Mouse (Mus musculus) liver, postnatal 0 days (tissue): Measurements from ENCODE around the gene Txnrd1. TPM values are rescaled to one million over a fixed set of nuclear protein-coding genes. Genes with fewer than 3 reads are reported as not detected.
A peak's percentile ranks its signal among the peaks of the same experiment; 100 is the strongest.

Experiments used
- ATAC-seq: fragments of 200-750 bp; cut with Nextera tagmentation; 2 replicates; pipeline ENCODE4 v1.8.0; 2017; ENCODE audit warnings: mild to moderate bottlenecking, moderate library complexity
- DNase-seq: peaks from one replicate; pipeline ENCODE4 v3.0.0-alpha.2; 2016
- H3K27ac ChIP-seq: fragments of 300-500 bp; sonication (generic); 2 replicates; pipeline ENCODE4 v1.5.1; 2014; ENCODE audit warnings: antibody characterized with exemption, moderate library complexity, mild to moderate bottlenecking, low read depth
- H3K27me3 ChIP-seq: fragments of 300-500 bp; sonication (generic); 2 replicates; pipeline ENCODE4 v1.6.1; 2014; ENCODE audit warnings: low read length, control low read depth, mixed read lengths; ENCODE audit not compliant: insufficient read depth
- H3K36me3 ChIP-seq: fragments of 300-500 bp; sonication (generic); replicated peaks from 2 replicates; pipeline ENCODE4 v1.6.1; 2014; ENCODE audit warnings: mild to moderate bottlenecking, control low read depth, low read length, moderate library complexity, mixed read lengths; ENCODE audit not compliant: insufficient read depth
- H3K4me1 ChIP-seq: fragments of 300-500 bp; sonication (generic); 2 replicates; pipeline ENCODE4 v1.6.1; 2014; ENCODE audit warnings: antibody characterized with exemption, mild to moderate bottlenecking, control low read depth; ENCODE audit not compliant: insufficient read depth
- H3K4me2 ChIP-seq: fragments of 300-500 bp; sonication (generic); 2 replicates; pipeline ENCODE4 v1.6.1; 2014; ENCODE audit warnings: low read depth, mild to moderate bottlenecking, low read length, moderate library complexity, mixed read lengths
- H3K4me3 ChIP-seq: fragments of 300-500 bp; sonication (generic); 2 replicates; pipeline ENCODE4 v1.5.1; 2014; ENCODE audit warnings: low read depth, low read length
- H3K9ac ChIP-seq: fragments of 300-500 bp; sonication (generic); replicated peaks from 2 replicates; pipeline ENCODE4 v1.6.1; 2014; ENCODE audit warnings: mild to moderate bottlenecking, moderate library complexity
- H3K9me3 ChIP-seq: fragments of 300-500 bp; sonication (generic); 2 replicates; pipeline ENCODE4 v1.6.1; 2016; ENCODE audit warnings: mild to moderate bottlenecking, control low read depth, low read length, mixed read lengths
- CTCF ChIP-seq: sonication (generic); IDR thresholded peaks from 2 replicates; pipeline ENCODE4 v1.5.1; 2016; ENCODE audit warnings: antibody characterized with exemption, low read depth
- EP300 ChIP-seq: IDR thresholded peaks from 2 replicates; pipeline ENCODE4 v1.6.1; 2016; ENCODE audit warnings: antibody characterized with exemption, low read depth, mild to moderate bottlenecking
- WGBS: fragments of 180-500 bp; shearing (Covaris S2); extraction: QIAGEN DNeasy Blood & Tissue Kit; methylation state at CpG from one replicate; pipeline ENCODE4 v1.1.7; 2014; ENCODE audit not compliant: insufficient replicate concordance; 5-methylcytosine and 5-hydroxymethylcytosine counted together
- polyA plus RNA-seq: library from polyadenylated mRNA; unstranded; fragments of >200 nt; fragmentation: Nextera tagmentation; extraction: Ambion mirVana; gene quantifications from 2 replicates; pipeline ENCODE4 v1.2.1, GENCODE M21; 2015

The Txnrd1 gene
- polyA plus RNA-seq, 1 experiment from 2014 or later: 28.1 TPM

DNA sequence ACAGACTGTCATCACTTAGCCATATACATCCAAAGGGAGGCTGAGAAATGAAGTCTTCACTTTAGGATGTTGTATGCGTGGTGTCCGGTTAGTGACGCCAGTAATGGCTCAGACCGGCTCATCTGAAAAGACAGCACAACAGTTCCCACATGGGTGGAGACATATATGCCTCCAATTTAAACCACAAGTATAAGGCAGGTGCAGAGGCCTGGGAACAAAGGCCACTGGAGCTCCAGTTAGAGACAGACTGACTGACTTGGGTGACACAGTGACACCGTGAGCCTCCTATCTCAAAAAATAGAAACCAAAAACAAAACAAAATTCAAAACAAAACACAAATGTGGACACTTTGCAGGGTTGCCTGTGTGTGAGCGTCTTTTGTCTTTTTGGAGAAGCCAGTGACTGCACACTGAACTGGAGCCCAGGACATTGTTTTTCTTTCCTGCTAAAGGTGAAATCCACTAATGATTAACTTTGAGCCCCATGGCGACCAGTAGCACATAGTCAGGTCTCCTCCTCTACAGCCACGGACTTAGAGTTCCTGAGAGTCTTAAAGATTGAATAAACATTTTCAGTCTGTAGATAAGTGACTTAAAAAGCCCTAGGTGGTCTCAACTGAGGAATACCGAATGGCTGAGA is 14.2 kb downstream of the Txnrd1 start:
- no peak overlapping the region for H3K4me3 ChIP-seq
- ATAC-seq (peak; percentile 48; the same call in 1 of the 2 replicates), DNase-seq (no peak)
- H3K27me3 ChIP-seq: no peaks in the 10 kb centered on the region
- H3K4me2 ChIP-seq: no peak overlapping the region
- peak overlapping the region; percentile 63; the same call in 1 of the 2 replicates for H3K27ac ChIP-seq
- H3K9me3 ChIP-seq: no peaks in the 10 kb centered on the region
- TF ChIP-seq EP300 (no peak), CTCF (no peak)
- H3K4me1 ChIP-seq: no peaks in the 10 kb centered on the region
- 62% methylated on average over 9 of the region's 9 CpGs for WGBS
- H3K9ac ChIP-seq: no peak overlapping the region
- no peaks in the 10 kb centered on the region for H3K36me3 ChIP-seq

DNA sequence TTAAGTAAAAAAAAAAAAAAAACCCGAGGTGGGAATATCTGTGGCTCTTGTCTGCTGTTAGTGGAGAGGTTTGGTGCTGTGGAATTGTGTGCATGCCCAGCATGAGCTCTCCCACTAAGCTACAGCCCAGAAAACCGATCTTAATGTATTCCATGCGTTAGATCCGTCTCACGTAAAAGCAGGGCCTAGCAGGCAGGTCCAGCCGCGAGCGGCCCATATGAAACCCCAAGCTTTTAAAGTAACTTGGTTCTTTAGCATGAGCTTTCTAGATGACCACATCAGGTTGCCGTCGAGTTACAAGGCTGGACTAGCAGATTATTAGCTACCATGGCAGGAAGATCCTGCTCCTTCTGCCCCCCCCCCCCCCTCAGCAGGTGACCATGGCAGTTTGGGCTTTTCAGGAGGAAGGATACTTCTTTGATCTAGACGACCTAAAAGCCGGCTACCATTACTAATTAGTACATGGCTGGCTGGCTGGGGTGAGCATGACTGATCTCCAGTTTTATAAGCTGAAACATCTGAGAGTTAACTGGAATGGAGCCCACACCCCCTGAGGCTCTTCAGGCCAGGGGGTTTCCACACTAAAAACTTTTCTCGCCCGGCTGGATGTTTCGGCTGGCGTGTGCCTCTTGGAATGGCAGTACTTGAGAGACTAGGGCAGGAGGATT is 16.1 kb downstream of the Txnrd1 start:
- no peaks in the 10 kb centered on the region for H3K36me3 ChIP-seq
- no peaks in the 10 kb centered on the region for H3K27me3 ChIP-seq
- no peak overlapping the region for H3K27ac ChIP-seq
- ATAC-seq (no peak), DNase-seq (no peak)
- WGBS: 81% methylated on average over 16 of the region's 16 CpGs
- no peak overlapping the region for H3K4me2 ChIP-seq
- H3K9me3 ChIP-seq: no peaks in the 10 kb centered on the region
- TF ChIP-seq EP300 (no peak), CTCF (no peak)
- H3K4me3 ChIP-seq: no peak overlapping the region
- H3K4me1 ChIP-seq: no peaks in the 10 kb centered on the region
- no peak overlapping the region for H3K9ac ChIP-seq

DNA sequence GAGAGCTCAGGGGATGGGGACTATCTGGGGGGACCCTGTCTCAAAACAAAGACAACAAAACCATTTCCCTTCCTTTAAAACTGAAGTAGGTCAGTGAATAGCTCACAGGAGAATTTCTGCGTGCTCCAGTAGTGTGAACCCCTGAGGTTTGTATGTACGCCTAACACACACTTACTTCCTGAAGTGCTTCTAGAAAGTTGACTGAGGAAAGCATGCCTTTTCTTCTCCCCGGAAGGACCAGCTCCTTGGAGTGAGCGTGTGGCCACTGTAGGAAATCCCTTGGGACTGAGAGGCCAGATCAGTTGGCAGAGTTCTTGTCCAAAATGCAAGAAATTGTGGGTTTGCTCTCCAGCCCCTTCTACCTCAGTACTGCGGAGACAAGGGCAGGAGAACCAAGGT is 16.6 kb downstream of the Txnrd1 start:
- no peak overlapping the region for H3K4me2 ChIP-seq
- ATAC-seq (no peak), DNase-seq (no peak)
- H3K36me3 ChIP-seq: no peaks in the 10 kb centered on the region
- no peaks in the 10 kb centered on the region for H3K27me3 ChIP-seq
- no peak overlapping the region for H3K27ac ChIP-seq
- TF ChIP-seq EP300 (no peak), CTCF (no peak)
- no peaks in the 10 kb centered on the region for H3K4me1 ChIP-seq
- no peak overlapping the region for H3K9ac ChIP-seq
- no peaks in the 10 kb centered on the region for H3K9me3 ChIP-seq
- 80% methylated on average over 5 of the region's 5 CpGs for WGBS
- no peak overlapping the region for H3K4me3 ChIP-seq

DNA sequence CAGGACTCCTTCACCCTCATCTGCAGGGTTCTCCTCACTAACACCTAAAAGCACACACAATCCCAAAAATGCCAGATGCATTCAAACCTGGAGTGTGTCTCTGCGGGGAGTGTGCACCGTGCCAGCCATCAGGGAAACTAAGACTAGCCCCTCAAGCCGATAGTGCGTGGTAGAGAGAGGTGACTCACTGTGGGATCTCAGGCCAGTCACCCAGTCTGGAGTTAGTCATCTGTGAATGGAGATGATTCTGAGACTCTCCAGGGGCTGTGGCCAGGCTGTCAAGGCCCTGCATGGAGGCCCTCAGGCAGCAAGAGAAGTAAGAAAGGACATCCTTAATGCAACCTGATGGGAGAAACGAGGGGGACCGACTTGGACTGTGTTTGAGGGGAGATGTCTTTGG is 18.0 kb downstream of the Txnrd1 start:
- no peak overlapping the region for H3K9ac ChIP-seq
- no peaks in the 10 kb centered on the region for H3K4me1 ChIP-seq
- no peaks in the 10 kb centered on the region for H3K27me3 ChIP-seq
- no peak overlapping the region for H3K4me2 ChIP-seq
- H3K9me3 ChIP-seq: no peaks in the 10 kb centered on the region
- TF ChIP-seq CTCF (no peak), EP300 (no peak)
- H3K27ac ChIP-seq: no peak overlapping the region
- no peaks in the 10 kb centered on the region for H3K36me3 ChIP-seq
- ATAC-seq (no peak), DNase-seq (no peak)
- WGBS: 80% methylated on average over 6 of the region's 6 CpGs
- H3K4me3 ChIP-seq: no peak overlapping the region

DNA sequence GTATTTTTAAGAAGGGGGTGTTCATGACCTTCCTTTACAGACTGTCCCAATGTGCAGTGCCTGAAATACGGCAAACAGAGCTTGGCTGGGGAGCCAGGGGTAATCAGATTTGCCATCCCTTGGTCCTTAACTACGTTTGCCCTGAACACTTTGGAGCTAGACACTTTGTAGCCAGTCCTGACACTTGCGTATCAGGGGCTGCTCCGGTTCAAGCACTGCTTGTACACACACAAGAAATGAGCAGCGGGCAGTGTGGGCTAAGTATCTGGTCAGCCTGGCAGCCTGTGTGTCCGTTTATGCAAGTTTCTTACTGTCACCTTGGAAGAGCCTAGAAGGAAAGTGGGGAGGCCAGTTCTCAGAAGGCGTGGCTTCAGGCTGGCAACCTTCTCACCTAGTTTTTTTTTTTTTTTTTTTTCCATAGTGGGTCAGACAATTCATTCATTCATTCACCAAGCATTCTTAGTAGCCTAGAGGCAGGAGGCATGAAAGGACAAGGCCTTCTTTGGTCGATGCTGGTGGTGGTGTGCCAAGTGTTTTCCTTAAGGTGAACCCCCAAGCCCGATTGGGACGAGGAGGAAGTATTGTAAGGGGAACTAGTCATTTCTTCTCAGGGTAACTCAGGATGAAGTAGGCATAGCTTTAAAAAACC is 24.4 kb downstream of the Txnrd1 start:
- peaks cover 16% of the 10 kb centered on the region for H3K4me1 ChIP-seq
- TF ChIP-seq EP300: no peak
- no peak for TF ChIP-seq CTCF
- no peaks in the 10 kb centered on the region for H3K36me3 ChIP-seq
- no peak for ATAC-seq
- H3K27me3 ChIP-seq: no peaks in the 10 kb centered on the region
- H3K9me3 ChIP-seq: no peaks in the 10 kb centered on the region
- WGBS: 56% methylated on average over 10 of the region's 10 CpGs
- peak overlapping the region; percentile 65 for H3K9ac ChIP-seq
- H3K4me3 ChIP-seq: peak overlapping the region; percentile 86
- peak overlapping the region; percentile 75 for H3K4me2 ChIP-seq
- peak overlapping the region; percentile 97 for H3K27ac ChIP-seq
- DNase-seq: no peak

DNA sequence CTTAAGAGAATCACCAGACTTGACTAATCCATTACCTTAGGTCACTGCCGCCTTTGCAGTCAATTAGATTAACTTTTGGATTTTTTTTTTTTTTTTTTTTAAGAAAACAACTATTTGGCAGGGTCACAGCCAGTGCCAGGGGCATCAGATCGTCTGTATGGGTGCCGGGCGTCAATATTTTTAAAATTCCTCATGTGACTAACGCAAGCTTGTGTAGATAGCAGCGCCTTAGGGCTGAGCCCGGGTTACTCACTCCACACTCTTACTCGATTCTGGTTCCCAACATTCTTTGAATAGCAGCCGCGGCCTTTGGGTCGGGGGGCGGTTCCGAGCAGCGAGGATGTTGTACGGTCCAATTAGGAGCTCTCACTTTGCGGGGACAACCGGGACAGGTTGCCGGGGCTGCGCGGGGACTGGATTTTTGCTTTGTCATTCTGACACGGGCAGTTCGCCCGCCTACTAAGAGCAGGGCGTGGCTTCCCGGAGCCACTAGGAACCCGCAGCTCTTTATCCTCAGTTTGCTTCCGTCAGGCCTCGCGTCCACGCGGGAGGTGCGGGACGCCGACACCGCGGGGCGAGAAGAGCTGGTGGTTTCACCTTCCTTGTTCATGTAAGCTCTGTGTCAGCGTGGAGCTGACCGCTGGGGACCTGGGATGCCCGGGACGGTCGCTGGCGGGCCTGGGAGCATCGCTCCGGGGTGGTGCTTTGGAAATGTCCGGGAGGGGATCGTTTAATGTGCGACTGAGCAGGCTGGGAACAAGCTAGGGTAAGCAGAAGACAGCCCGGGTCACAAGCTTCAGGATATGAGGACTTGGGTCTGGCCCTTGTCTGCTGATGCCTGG is 25.2 kb downstream of the Txnrd1 start:
- Histone ChIP-seq H3K27ac (peak overlapping the region; percentile 97), H3K4me2 (peak overlapping the region; percentile 75), H3K36me3 (peaks cover 6% of the 10 kb centered on the region), H3K4me3 (peak overlapping the region; percentile 86), H3K4me1 (peaks cover 16% of the 10 kb centered on the region), H3K27me3 (no peaks in the 10 kb centered on the region), H3K9me3 (no peaks in the 10 kb centered on the region), H3K9ac (peak overlapping the region; percentile 75)
- DNase-seq (peak; percentile 94), ATAC-seq (peak; percentile 89)
- TF ChIP-seq CTCF (no peak), EP300 (peak; percentile 81)
- WGBS: under 1% methylated on average over 49 of the region's 49 CpGs
